Mouse (Mus musculus) limb, embryonic 13.5 days (tissue): Measurements from ENCODE around the gene Ptbp1. TPM values are rescaled to one million over a fixed set of nuclear protein-coding genes. Genes with fewer than 3 reads are reported as not detected.
"Not testable (repeated sequence)": the region's sequence is repeated elsewhere in the genome, so short reads cannot be mapped to it uniquely, and the experiment has no call there.

Source experiments
- ATAC-seq: fragments of 200-750 bp; cut with Nextera tagmentation; 2 replicates; pipeline ENCODE4 v1.8.0; 2017; ENCODE audit warnings: low read depth, moderate number of reproducible peaks, moderate TSS enrichment; ENCODE audit not compliant: low FRiP score
- H3K27ac ChIP-seq: fragments of 300-500 bp; sonication (generic); 2 replicates; pipeline ENCODE4 v1.5.1; 2015; ENCODE audit warnings: inconsistent platforms, mild to moderate bottlenecking, moderate library complexity
- H3K27me3 ChIP-seq: fragments of 300-500 bp; sonication (generic); 2 replicates; pipeline ENCODE4 v1.6.1; 2015; ENCODE audit warnings: mild to moderate bottlenecking, inconsistent platforms
- H3K36me3 ChIP-seq: fragments of 300-500 bp; sonication (generic); 2 replicates; pipeline ENCODE4 v1.6.1; 2015; ENCODE audit warnings: inconsistent platforms, mild to moderate bottlenecking, moderate library complexity
- H3K4me1 ChIP-seq: fragments of 300-500 bp; sonication (generic); 2 replicates; pipeline ENCODE4 v1.6.1; 2015; ENCODE audit warnings: inconsistent platforms
- H3K4me2 ChIP-seq: fragments of 300-500 bp; sonication (generic); replicated peaks from 2 replicates; pipeline ENCODE4 v1.6.1; 2015; ENCODE audit warnings: inconsistent platforms, mild to moderate bottlenecking, moderate library complexity
- H3K4me3 ChIP-seq: fragments of 300-500 bp; sonication (generic); 2 replicates; pipeline ENCODE4 v1.5.1; 2015; ENCODE audit warnings: moderate library complexity, mild to moderate bottlenecking, inconsistent platforms
- H3K9ac ChIP-seq: fragments of 300-500 bp; sonication (generic); 2 replicates; pipeline ENCODE4 v1.6.1; 2015; ENCODE audit warnings: mild to moderate bottlenecking, inconsistent platforms
- H3K9me3 ChIP-seq: fragments of 300-500 bp; sonication (generic); 2 replicates; pipeline ENCODE4 v1.6.1; 2016; ENCODE audit warnings: inconsistent platforms
- WGBS: fragments of 180-500 bp; shearing (Covaris S2); methylation state at CpG from one replicate; pipeline ENCODE4 v1.1.7; 2015; 5-methylcytosine and 5-hydroxymethylcytosine counted together
- polyA plus RNA-seq: library from polyadenylated mRNA; unstranded; fragments of >200 nt; fragmentation: Nextera tagmentation; extraction: Ambion mirVana; gene quantifications from 2 replicates; pipeline ENCODE4 v1.2.1, GENCODE M21; 2015

Ptbp1 gene
- polyA plus RNA-seq, 1 experiment from 2014 or later = 366 TPM

GRCm38 (mm10) chr10:79877174-79877573 is 22.9 kb downstream of the Ptbp1 start:
- H3K27ac ChIP-seq = no peak overlapping the region
- WGBS = 43% methylated on average over 1 of the region's 1 CpGs
- H3K9ac ChIP-seq = no peak overlapping the region
- H3K4me2 ChIP-seq = no peak overlapping the region
- peaks cover 3% of the 10 kb centered on the region; the same call in 1 of the 2 replicates for H3K27me3 ChIP-seq
- peaks cover 30% of the 10 kb centered on the region for H3K4me1 ChIP-seq
- no peaks in the 10 kb centered on the region for H3K36me3 ChIP-seq
- ATAC-seq = no peak
- no peaks in the 10 kb centered on the region for H3K9me3 ChIP-seq
- H3K4me3 ChIP-seq = no peak overlapping the region

- Histone ChIP-seq H3K4me2 (no peak overlapping the region), H3K36me3 (no peaks in the 10 kb centered on the region), H3K4me3 (no peak overlapping the region), H3K27me3 (peaks cover 7% of the 10 kb centered on the region), H3K27ac (no peak overlapping the region), H3K4me1 (peaks cover 31% of the 10 kb centered on the region), H3K9me3 (no peaks in the 10 kb centered on the region), H3K9ac (no peak overlapping the region)
- ATAC-seq = no peak
- 50% methylated on average over 12 of the region's 12 CpGs for WGBS
Observed at GRCm38 (mm10) chr10:79877757-79878156, 23.5 kb downstream of the Ptbp1 start.

GRCm38 (mm10) chr10:79879527-79879926 is 25.3 kb downstream of the Ptbp1 start:
- Histone ChIP-seq H3K27ac (no peak overlapping the region), H3K4me3 (no peak overlapping the region), H3K9ac (0 out of 2 replicates have a peak overlapping the region, but pooled peaks have one; percentile 39), H3K27me3 (peaks cover 14% of the 10 kb centered on the region), H3K36me3 (no peaks in the 10 kb centered on the region), H3K4me2 (no peak overlapping the region), H3K9me3 (no peaks in the 10 kb centered on the region), H3K4me1 (peaks cover 32% of the 10 kb centered on the region)
- 34% methylated on average over 3 of the region's 3 CpGs for WGBS
- no peak for ATAC-seq

GRCm38 (mm10) chr10:79880721-79881120 is 26.5 kb downstream of the Ptbp1 start:
- Histone ChIP-seq H3K4me2 (no peak overlapping the region), H3K27ac (no peak overlapping the region), H3K4me1 (peaks cover 23% of the 10 kb centered on the region), H3K36me3 (no peaks in the 10 kb centered on the region), H3K9me3 (no peaks in the 10 kb centered on the region), H3K27me3 (peaks cover 14% of the 10 kb centered on the region), H3K9ac (no peak overlapping the region), H3K4me3 (no peak overlapping the region)
- WGBS = 13% methylated on average over 9 of the region's 9 CpGs
- ATAC-seq = no peak

GRCm38 (mm10) chr10:79881981-79882380 is 27.8 kb downstream of the Ptbp1 start:
- Histone ChIP-seq H3K9ac (peak overlapping the region; percentile 36; the same call in 1 of the 2 replicates), H3K9me3 (no peaks in the 10 kb centered on the region), H3K4me3 (peak overlapping the region; percentile 24), H3K4me2 (peak overlapping the region; percentile 57), H3K27ac (no peak overlapping the region), H3K4me1 (peaks cover 23% of the 10 kb centered on the region), H3K36me3 (no peaks in the 10 kb centered on the region), H3K27me3 (peaks cover 14% of the 10 kb centered on the region)
- ATAC-seq = peak; percentile 9; the same call in 1 of the 2 replicates
- 6% methylated on average over 22 of the region's 22 CpGs for WGBS

- no peaks in the 10 kb centered on the region for H3K36me3 ChIP-seq
- 0 out of 2 replicates have a peak overlapping the region, but pooled peaks have one; percentile 8 for H3K4me3 ChIP-seq
- H3K4me2 ChIP-seq = peak overlapping the region; percentile 14; the same call in 1 of the 2 replicates
- H3K27me3 ChIP-seq = peaks cover 14% of the 10 kb centered on the region
- 13% methylated on average over 22 of the region's 22 CpGs for WGBS
- no peaks in the 10 kb centered on the region for H3K9me3 ChIP-seq
- 0 out of 2 replicates have a peak, but pooled peaks have one; percentile 16 for ATAC-seq
- H3K9ac ChIP-seq = no peak overlapping the region
- H3K27ac ChIP-seq = no peak overlapping the region
- peaks cover 23% of the 10 kb centered on the region for H3K4me1 ChIP-seq
Observed at GRCm38 (mm10) chr10:79883297-79884084, 29.3 kb downstream of the Ptbp1 start.

- no peaks in the 10 kb centered on the region for H3K9me3 ChIP-seq
- no peak overlapping the region for H3K4me2 ChIP-seq
- H3K36me3 ChIP-seq = no peaks in the 10 kb centered on the region
- no peak overlapping the region for H3K4me3 ChIP-seq
- H3K4me1 ChIP-seq = peaks cover 23% of the 10 kb centered on the region
- H3K27me3 ChIP-seq = peaks cover 14% of the 10 kb centered on the region
- H3K9ac ChIP-seq = no peak overlapping the region
- H3K27ac ChIP-seq = no peak overlapping the region
- ATAC-seq = no peak
- 75% methylated on average over 4 of the region's 4 CpGs for WGBS
Observed at GRCm38 (mm10) chr10:79884446-79884845, 30.2 kb downstream of the Ptbp1 start.

GRCm38 (mm10) chr10:79884938-79885337 is 30.7 kb downstream of the Ptbp1 start:
- H3K9ac ChIP-seq, ATAC-seq: not testable (repeated sequence)
- WGBS = 69% methylated on average over 3 of the region's 3 CpGs

GRCm38 (mm10) chr10:79886054-79886453 is 31.8 kb downstream of the Ptbp1 start, which contains the start of gene Elane:
TSS of gene Elane (plus strand) at chr10:79886247.
- WGBS = 82% methylated on average over 6 of the region's 6 CpGs
- peaks cover 14% of the 10 kb centered on the region for H3K27me3 ChIP-seq
- no peak within 1 kb of the TSS for H3K27ac ChIP-seq
- no peaks in the 10 kb centered on the region for H3K36me3 ChIP-seq
- no peak for ATAC-seq
- H3K4me3 ChIP-seq = no peak within 1 kb of the TSS
- peaks cover 19% of the 10 kb centered on the region for H3K4me1 ChIP-seq
- H3K9me3 ChIP-seq = no peaks in the 10 kb centered on the region
- no peak within 1 kb of the TSS for H3K4me2 ChIP-seq
- H3K9ac ChIP-seq = no peak within 1 kb of the TSS

More at GRCm38 (mm10) chr10:79884938-79885337, 30.7 kb downstream of the Ptbp1 start:
- H3K9me3 ChIP-seq, H3K4me3 ChIP-seq, H3K4me2 ChIP-seq, H3K27ac ChIP-seq, H3K36me3 ChIP-seq: not testable (repeated sequence)
- Histone ChIP-seq H3K27me3 (peaks cover 14% of the 10 kb centered on the region), H3K4me1 (peaks cover 23% of the 10 kb centered on the region)

- Histone ChIP-seq H3K36me3 (no peaks in the 10 kb centered on the region), H3K9me3 (no peaks in the 10 kb centered on the region), H3K4me2 (no peak overlapping the region), H3K4me3 (no peak overlapping the region), H3K27me3 (peaks cover 11% of the 10 kb centered on the region), H3K27ac (no peak overlapping the region), H3K4me1 (peaks cover 19% of the 10 kb centered on the region), H3K9ac (no peak overlapping the region)
- ATAC-seq = no peak
- WGBS = 80% methylated on average over 8 of the region's 8 CpGs
Observed at GRCm38 (mm10) chr10:79886611-79887010, 32.4 kb downstream of the Ptbp1 start.

GRCm38 (mm10) chr10:79889386-79889785 is 35.2 kb downstream of the Ptbp1 start:
- H3K9me3 ChIP-seq = no peaks in the 10 kb centered on the region
- H3K9ac ChIP-seq = no peak overlapping the region
- no peak overlapping the region for H3K4me3 ChIP-seq
- ATAC-seq = no peak
- peaks cover 4% of the 10 kb centered on the region for H3K36me3 ChIP-seq
- H3K4me2 ChIP-seq = no peak overlapping the region
- no peaks in the 10 kb centered on the region for H3K4me1 ChIP-seq
- no peak overlapping the region for H3K27ac ChIP-seq
- WGBS = 63% methylated on average over 2 of the region's 2 CpGs
- H3K27me3 ChIP-seq = no peaks in the 10 kb centered on the region

- Histone ChIP-seq H3K4me1 (no peaks in the 10 kb centered on the region), H3K27me3 (no peaks in the 10 kb centered on the region), H3K9ac (no peak within 1 kb of the TSS; the same call in 1 of the 2 replicates), H3K4me3 (no peak within 1 kb of the TSS), H3K9me3 (no peaks in the 10 kb centered on the region), H3K27ac (no peak within 1 kb of the TSS), H3K4me2 (no peak within 1 kb of the TSS), H3K36me3 (peaks cover 14% of the 10 kb centered on the region)
- no peak for ATAC-seq
- WGBS = 38% methylated on average over 5 of the region's 5 CpGs
Observed at GRCm38 (mm10) chr10:79890670-79891069, 36.4 kb downstream of the Ptbp1 start, which contains the start of gene Cfd. TSS of gene Cfd (plus strand) at chr10:79890853.
